ENCODE assay signal across 8 mouse cellular contexts in genomic region chr9:65551035-65551434, GRCm38 (mm10). TPM values are rescaled to one million over a fixed set of nuclear protein-coding genes. Genes with fewer than 3 reads are reported as not detected.
DNase-seq lines count a peak whose midpoint lies in the region; ATAC-seq and TF ChIP-seq lines count a peak whose summit lies in the region.

No protein-coding gene starts in this region.

- no peaks in the 10 kb centered on the region for H3K79me2 ChIP-seq in CH12.LX (replicated peaks; ENCODE audit: control insufficient read depth, extremely low read depth, insufficient read depth, poor library complexity, severe bottlenecking)

- peak; percentile 69 for ATAC-seq in granulocyte monocyte progenitor cell, adult 5-6 weeks (replicated peaks; ENCODE audit: poor library complexity, severe bottlenecking)
- peak; percentile 87 for ATAC-seq in lung, postnatal 0 days

- TF ChIP-seq RAD21 in CH12.LX (IDR thresholded peaks at IDR 0.05; ENCODE audit: low read depth, low read length), result no peak

- TF ChIP-seq CTCF in CH12.LX (conservative IDR thresholded peaks at IDR 0.05 in 1 of 2, IDR thresholded peaks at IDR 0.05 in 1 of 2; ENCODE audit: low read depth in 2 of 2, low read length in 2 of 2), result no peak
- TF ChIP-seq CTCF in kidney, adult 2 months (conservative IDR thresholded peaks at IDR 0.05; ENCODE audit: insufficient read depth, insufficient read length, low read depth, low read length), result no peak
- TF ChIP-seq CTCF in lung, postnatal 0 days (IDR thresholded peaks at IDR 0.05), result no peak
- TF ChIP-seq CTCF in layer of hippocampus, adult 2 months (conservative IDR thresholded peaks at IDR 0.05), result no peak

- H3K9me3 ChIP-seq in CH12.LX (replicated peaks; ENCODE audit: low read length), result no peaks in the 10 kb centered on the region
- no peaks in the 10 kb centered on the region for H3K9me3 ChIP-seq in lung, postnatal 0 days (ENCODE audit: low read length)

- H3K4me2 ChIP-seq in CH12.LX (ENCODE audit: insufficient read depth, low read depth, poor library complexity, severe bottlenecking), result peak overlapping the region; percentile 34
- no peak overlapping the region for H3K4me2 ChIP-seq in lung, postnatal 0 days (replicated peaks; ENCODE audit: low read depth, low read length)

- H3K9ac ChIP-seq in CH12.LX (ENCODE audit: insufficient read depth, low read depth), result peak overlapping the region; percentile 41
- no peak overlapping the region for H3K9ac ChIP-seq in lung, postnatal 0 days (replicated peaks; ENCODE audit: low read depth)

- WGBS in kidney, adult 2 months, result 46% methylated on average over 5 of the region's 5 CpGs
- 17% methylated on average over 5 of the region's 5 CpGs for WGBS in lung, postnatal 0 days

- no peaks in the 10 kb centered on the region for H3K27me3 ChIP-seq in CH12.LX (replicated peaks)
- H3K27me3 ChIP-seq in kidney, adult 2 months (replicated peaks; ENCODE audit: control insufficient read depth, insufficient read depth, low read length), result no peaks in the 10 kb centered on the region
- no peaks in the 10 kb centered on the region for H3K27me3 ChIP-seq in lung, postnatal 0 days (replicated peaks; ENCODE audit: insufficient read depth, low read length)

- H3K27ac ChIP-seq in CH12.LX (ENCODE audit: insufficient read depth, low read depth), result peak overlapping the region; percentile 93
- peak overlapping the region; percentile 59 for H3K27ac ChIP-seq in kidney, adult 2 months (ENCODE audit: insufficient read depth, low read depth, low read length)
- H3K27ac ChIP-seq in lung, postnatal 0 days (ENCODE audit: low read length), result peak overlapping the region; percentile 85
- H3K27ac ChIP-seq in layer of hippocampus, adult 2 months, result no peak overlapping the region

- peaks cover 16 to 31% of the 10 kb centered on the region in 2 experiments for H3K36me3 ChIP-seq in CH12.LX (replicated peaks in 1 of 2; ENCODE audit: control insufficient read depth in 1 of 2, insufficient read depth in 1 of 2, low read length in 1 of 2)
- no peaks in the 10 kb centered on the region for H3K36me3 ChIP-seq in kidney, adult 2 months (ENCODE audit: control insufficient read depth, insufficient read depth, low read length)
- H3K36me3 ChIP-seq in lung, postnatal 0 days (ENCODE audit: insufficient read depth, low read length), result no peaks in the 10 kb centered on the region

- peak; percentile 47; the same call in 1 of the 2 replicates for TF ChIP-seq POLR2A in CH12.LX (IDR thresholded peaks at IDR 0.05; ENCODE audit: low read depth, low read length)
- TF ChIP-seq POLR2A in kidney, adult 2 months (IDR thresholded peaks at IDR 0.05; ENCODE audit: low read depth, low read length), result no peak

- DNase-seq in CH12.LX (ENCODE audit: extremely low read depth), result peak; percentile 96
- peak; percentile 80 for DNase-seq in adrenal gland, postnatal 10 days
- peak; percentile 78 for DNase-seq in kidney, adult 2 months
- peak; percentile 95 for DNase-seq in lung, postnatal 0 days (ENCODE audit: low spot score)
- DNase-seq in spleen, postnatal 36 days (ENCODE audit: low spot score in 2 of 2), result peak; percentile 84 to 87
- no peak for DNase-seq in cerebellum, adult 11-12 months
- DNase-seq in layer of hippocampus, adult 2 months (ENCODE audit: low spot score in 2 of 2), result no peak

- dilution Hi-C loops in CH12.LX (cut with MboI; ENCODE audit: extremely low pct_ligation_motif_present, extremely low pct_unique_long_range_greater_than_20kb, low sequenced_read_pairs), result no loop called here

- in situ Hi-C loops in CH12.LX (cut with MboI; ENCODE audit: low pct_ligation_motif_present, low pct_unique_long_range_greater_than_20kb, low sequenced_read_pairs), result no loop called here

- no peak overlapping the region for H3K4me3 ChIP-seq in CH12.LX (replicated peaks in 1 of 3; ENCODE audit: low read depth in 2 of 3, low read length in 2 of 3, poor library complexity in 1 of 3)
- no peak overlapping the region for H3K4me3 ChIP-seq in kidney, adult 2 months (ENCODE audit: insufficient read depth, low read depth, low read length)
- no peak overlapping the region for H3K4me3 ChIP-seq in lung, postnatal 0 days (ENCODE audit: low read depth, low read length)
- H3K4me3 ChIP-seq in layer of hippocampus, adult 2 months, result no peak overlapping the region

- TF ChIP-seq EP300 in CH12.LX (IDR thresholded peaks at IDR 0.05; ENCODE audit: low read length), result peak; percentile 47; the same call in 1 of the 2 replicates
- TF ChIP-seq EP300 in lung, postnatal 0 days (IDR thresholded peaks at IDR 0.05), result no peak; the same call in 1 of the 2 replicates

- peaks cover 32 to 84% of the 10 kb centered on the region in 2 experiments for H3K4me1 ChIP-seq in CH12.LX (ENCODE audit: control insufficient read depth in 1 of 2, insufficient read depth in 2 of 2)
- no peaks in the 10 kb centered on the region for H3K4me1 ChIP-seq in kidney, adult 2 months (ENCODE audit: control insufficient read depth, insufficient read depth, low read length)
- peaks cover 26% of the 10 kb centered on the region for H3K4me1 ChIP-seq in lung, postnatal 0 days (ENCODE audit: insufficient read depth, low read depth, low read length)

TF ChIP-seq in CH12.LX, 34 proteins besides CTCF, POLR2A, EP300 and RAD21:
- TF ChIP-seq MAZ (IDR thresholded peaks at IDR 0.05; ENCODE audit: low read depth, low read length), result peak; percentile 50; the same call in 1 of the 2 replicates
- TF ChIP-seq UBTF (IDR thresholded peaks at IDR 0.05; ENCODE audit: low read depth, low read length), result 0 out of 2 replicates have a peak, but pooled peaks have one; percentile 61
- TF ChIP-seq ETS1 (conservative IDR thresholded peaks at IDR 0.05; ENCODE audit: low read depth, low read length), result peak; percentile 96
- peak; percentile 66 for TF ChIP-seq BHLHE40 (IDR thresholded peaks at IDR 0.05; ENCODE audit: low read depth, low read length)
- peak; percentile 29; the same call in 1 of the 2 replicates for TF ChIP-seq IRF4 (IDR thresholded peaks at IDR 0.05; ENCODE audit: low read depth, low read length)
- TF ChIP-seq RCOR1 (conservative IDR thresholded peaks at IDR 0.05; ENCODE audit: low read depth, low read length), result no peak
- peak; percentile 86 for TF ChIP-seq TCF12 (IDR thresholded peaks at IDR 0.05; ENCODE audit: low read depth, low read length)
- TF ChIP-seq ZC3H11A (IDR thresholded peaks at IDR 0.05; ENCODE audit: low read depth, low read length), result no peak
- 0 out of 2 replicates have a peak, but pooled peaks have one; percentile 14 for TF ChIP-seq MXI1 (IDR thresholded peaks at IDR 0.05; ENCODE audit: low read depth, low read length)
- no peak for TF ChIP-seq NRF1 (IDR thresholded peaks at IDR 0.05; ENCODE audit: low read depth, low read length)
- TF ChIP-seq SMC3 (IDR thresholded peaks at IDR 0.05; ENCODE audit: low read depth, low read length), result peak; percentile 20
- peak; percentile 41; the same call in 1 of the 2 replicates for TF ChIP-seq CHD2 (IDR thresholded peaks at IDR 0.05; ENCODE audit: low read length)
- no peak for TF ChIP-seq USF2 (conservative IDR thresholded peaks at IDR 0.05; ENCODE audit: low read depth, low read length)
- TF ChIP-seq TBP (conservative IDR thresholded peaks at IDR 0.05; ENCODE audit: low read depth, low read length), result 0 out of 2 replicates have a peak, but pooled peaks have one; percentile 42
- TF ChIP-seq ELF1 (IDR thresholded peaks at IDR 0.05; ENCODE audit: low read depth, low read length), result peak; percentile 43; the same call in 1 of the 2 replicates
- no peak for TF ChIP-seq JUN (IDR thresholded peaks at IDR 0.05; ENCODE audit: insufficient read depth, low read depth, low read length)
- TF ChIP-seq MAX (IDR thresholded peaks at IDR 0.05; ENCODE audit: low read length), result peak; percentile 66; the same call in 1 of the 2 replicates
TF ChIP-seq in CH12.LX: peak in this region for 12.

RNA-seq across cellular contexts. Expression of gene Plekho2, which starts 28.8 kb away (rescaled TPM):
- 13.9 and 16.8 TPM in 2 replicates for total RNA-seq in CH12.LX (2012; rRNA removed)
- total RNA-seq in CH12.LX (2014; rRNA removed), result 7.2 and 7.9 TPM in 2 replicates
- 33.8 and 37.1 TPM in 2 replicates for polyA plus RNA-seq in CH12.LX (2012; ENCODE audit: insufficient read length, low read depth)
- 10 to 100 TPM; 32.5 to 37.8 TPM for total RNA-seq in adrenal gland, postnatal 10 days (2021)
- 15.4 and 20.2 TPM in 2 replicates for total RNA-seq in granulocyte monocyte progenitor cell, adult 5-6 weeks (2014; fragmentation: Nextera tagmentation)
- total RNA-seq in granulocyte monocyte progenitor cell, adult 5-6 weeks (2017), result 7.1 and 12.6 TPM in 2 replicates
- 9.8 and 10.4 TPM in 2 replicates for polyA plus RNA-seq in kidney, adult 2 months (2012; rRNA removed)
- 20.3 and 21.1 TPM in 2 replicates for polyA plus RNA-seq in lung, postnatal 0 days (2015; fragmentation: Nextera tagmentation; extraction: Ambion mirVana)
- 10 to 100 TPM; 12.0 to 14.5 TPM for total RNA-seq in layer of hippocampus, adult 2 months (2021)

RNA-seq across cellular contexts. Expression of gene Ankdd1a, which starts 31.0 kb away (rescaled TPM):
- total RNA-seq in CH12.LX (2012; rRNA removed), result not detected in 2 replicates
- total RNA-seq in CH12.LX (2014; rRNA removed), result not detected in 2 replicates
- not detected in 2 replicates for polyA plus RNA-seq in CH12.LX (2012; ENCODE audit: insufficient read length, low read depth)
- total RNA-seq in adrenal gland, postnatal 10 days (2021), result under 1 TPM in 1 of 2 experiments, not detected in 1; 0.45 TPM
- not detected in 2 replicates for total RNA-seq in granulocyte monocyte progenitor cell, adult 5-6 weeks (2014; fragmentation: Nextera tagmentation)
- total RNA-seq in granulocyte monocyte progenitor cell, adult 5-6 weeks (2017), result not detected in 2 replicates
- polyA plus RNA-seq in kidney, adult 2 months (2012; rRNA removed), result 0.06 and 0.16 TPM in 2 replicates
- not detected in 2 replicates for polyA plus RNA-seq in lung, postnatal 0 days (2015; fragmentation: Nextera tagmentation; extraction: Ambion mirVana)
- 1 to 10 TPM; 4.8 to 5.0 TPM for total RNA-seq in layer of hippocampus, adult 2 months (2021)

RNA-seq across cellular contexts. Expression of gene Pif1, which starts 35.9 kb away (rescaled TPM):
- total RNA-seq in CH12.LX (2012; rRNA removed) (12.2 and 15.7 TPM in 2 replicates), CH12.LX (2014; rRNA removed) (11.2 and 13.3 TPM in 2 replicates)
- 12.3 and 14.5 TPM in 2 replicates for polyA plus RNA-seq in CH12.LX (2012; ENCODE audit: insufficient read length, low read depth)
- total RNA-seq in adrenal gland, postnatal 10 days (2021), result 1 to 10 TPM; 2.0 to 3.3 TPM
- total RNA-seq in granulocyte monocyte progenitor cell, adult 5-6 weeks (2014; fragmentation: Nextera tagmentation), result 5.3 and 5.4 TPM in 2 replicates
- total RNA-seq in granulocyte monocyte progenitor cell, adult 5-6 weeks (2017), result 8.7 and 13.2 TPM in 2 replicates
- 0.08 and 0.11 TPM in 2 replicates for polyA plus RNA-seq in kidney, adult 2 months (2012; rRNA removed)
- polyA plus RNA-seq in lung, postnatal 0 days (2015; fragmentation: Nextera tagmentation; extraction: Ambion mirVana), result 0.56 and 0.87 TPM in 2 replicates
- under 1 TPM; 0.17 to 0.38 TPM for total RNA-seq in layer of hippocampus, adult 2 months (2021)

Comparison
In these comparisons a context has a peak if more than half of its experiments do, and no peak if none do; other contexts are left out.
1. DNase-seq: peak in CH12.LX (single experiment), adrenal gland, postnatal 10 days (single experiment), kidney, adult 2 months (single experiment), lung, postnatal 0 days (single experiment) and spleen, postnatal 36 days (2 of 2); none in cerebellum, adult 11-12 months (single experiment) and layer of hippocampus, adult 2 months (0 of 2).
2. RNA of gene Ankdd1a, which starts 31.0 kb away (total RNA-seq): 4.8 to 5.0 TPM in layer of hippocampus, adult 2 months; 0.45 TPM in adrenal gland, postnatal 10 days, not detected in CH12.LX and not detected in granulocyte monocyte progenitor cell, adult 5-6 weeks; every median in the first group is over 4 times any median in the second.